Mouse (Mus musculus): ENCODE measurements at regions not wholly inside any gene's neighbourhood (a gene's known extent, or its start where the extent isn't known, plus 50 kb on each side); places are given as distances from the start of the nearest gene placed in this dataset.

DNA sequence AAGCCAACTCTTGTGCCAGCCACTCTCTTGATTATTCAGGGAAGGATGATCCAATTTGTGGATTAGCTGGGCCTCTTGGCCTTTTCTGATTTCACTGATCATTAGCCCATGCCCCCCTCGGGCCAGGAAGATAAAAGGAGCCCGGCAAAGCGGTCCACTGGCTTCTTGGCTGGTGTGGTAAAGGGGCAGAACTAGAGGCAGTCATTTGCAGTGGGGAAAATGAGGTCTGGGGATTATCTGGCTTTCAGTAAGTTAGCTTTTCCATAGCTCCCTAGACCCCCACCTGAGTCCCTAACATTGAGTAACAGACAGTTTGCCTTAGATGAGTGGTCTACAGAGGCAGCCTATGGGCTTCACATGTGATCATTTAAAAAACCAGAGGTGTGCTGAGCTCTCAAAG lies 163.7 kb downstream of the Insig2 start:
- WGBS = 13% methylated on average over 3 of the region's 3 CpGs
- 0 out of 2 replicates have a peak, but pooled peaks have one; percentile 23 for ATAC-seq (ENCODE audit: low FRiP score, low TSS enrichment)
- Histone ChIP-seq H3K4me3 (ENCODE audit: low read length) (no peak overlapping the region), H3K4me1 (ENCODE audit: insufficient read depth, low read length) (no peaks in the 10 kb centered on the region), H3K27ac (ENCODE audit: low read length) (no peak overlapping the region), H3K4me2 (replicated peaks; ENCODE audit: low read depth, low read length) (no peak overlapping the region), H3K9me3 (ENCODE audit: low read length) (no peaks in the 10 kb centered on the region), H3K36me3 (ENCODE audit: insufficient read depth, low read length) (no peaks in the 10 kb centered on the region), H3K27me3 (ENCODE audit: insufficient read depth, low read length) (no peaks in the 10 kb centered on the region), H3K9ac (replicated peaks; ENCODE audit: low read length) (no peak overlapping the region)

DNA sequence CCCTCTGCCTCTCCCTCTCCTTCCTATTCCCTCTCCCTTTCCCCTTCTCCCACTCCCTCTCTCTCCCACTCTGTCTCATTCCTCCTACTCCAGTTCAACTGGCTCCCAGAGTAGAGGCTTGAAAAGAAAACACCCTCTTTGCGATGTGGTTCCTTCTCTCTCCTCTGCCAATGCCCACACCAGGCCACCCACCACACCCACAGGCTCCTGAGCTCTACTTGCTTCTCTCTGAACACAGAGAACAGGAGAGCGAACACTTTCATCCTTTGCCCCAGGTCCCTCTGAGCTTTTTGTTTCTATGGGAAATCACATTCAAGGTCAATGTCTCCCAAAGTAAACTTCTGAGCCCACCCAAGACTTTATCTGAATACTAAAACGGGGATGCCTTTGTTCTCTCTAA lies 155.8 kb downstream of the Insig2 start:
- H3K9ac ChIP-seq (replicated peaks; ENCODE audit: low read length) = no peak overlapping the region
- peaks cover 52% of the 10 kb centered on the region for H3K27me3 ChIP-seq (ENCODE audit: insufficient read depth, low read length)
- ATAC-seq (ENCODE audit: low FRiP score, low TSS enrichment) = no peak
- 0 out of 2 replicates have a peak, but pooled peaks cover 3% of the 10 kb centered on the region for H3K9me3 ChIP-seq (ENCODE audit: low read length)
- no peaks in the 10 kb centered on the region for H3K36me3 ChIP-seq (ENCODE audit: insufficient read depth, low read length)
- no peak overlapping the region for H3K4me3 ChIP-seq (ENCODE audit: low read length)
- H3K4me2 ChIP-seq (replicated peaks; ENCODE audit: low read depth, low read length) = no peak overlapping the region
- WGBS = 11% methylated on average over 3 of the region's 3 CpGs
- H3K27ac ChIP-seq (ENCODE audit: low read length) = no peak overlapping the region
- H3K4me1 ChIP-seq (ENCODE audit: insufficient read depth, low read length) = no peaks in the 10 kb centered on the region

DNA sequence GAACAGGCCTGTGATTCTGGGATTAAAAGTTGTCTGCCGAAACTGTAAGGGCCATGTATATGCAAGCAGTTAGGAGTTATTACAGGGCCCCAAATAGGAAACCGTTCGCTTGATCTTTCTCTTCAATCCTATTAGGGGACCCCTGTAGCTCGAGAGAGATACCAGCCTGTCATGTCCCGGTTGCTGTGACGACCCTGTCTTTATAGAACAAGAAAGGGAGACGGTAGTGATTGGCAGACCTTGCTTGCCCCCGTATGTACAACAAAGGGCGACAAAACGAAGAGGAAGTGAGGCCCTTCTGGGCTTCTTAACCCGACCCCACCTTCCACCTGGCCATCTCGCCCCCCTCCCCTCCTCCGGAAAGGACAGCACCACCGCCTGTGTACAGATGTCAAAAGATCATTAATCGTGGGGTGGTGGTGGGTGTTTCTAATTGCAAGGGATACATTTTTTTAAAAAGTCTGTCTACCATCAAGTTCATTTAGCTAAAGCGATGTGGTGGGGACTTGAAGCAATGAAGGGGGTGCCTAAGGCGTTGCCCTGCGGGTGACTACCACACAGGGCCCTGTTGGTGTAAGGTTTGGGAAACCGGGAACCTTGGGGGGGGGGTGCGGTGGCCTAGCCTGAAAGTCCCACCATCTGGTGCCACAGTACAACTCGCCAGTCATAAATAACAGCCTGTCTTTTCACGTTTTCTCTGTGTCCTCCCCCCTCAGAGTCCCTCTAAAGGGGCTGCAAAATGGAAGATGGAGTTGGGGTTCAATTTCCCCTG lies 155.1 kb downstream of the Insig2 start:
- WGBS = 5% methylated on average over 22 of the region's 22 CpGs
- Histone ChIP-seq H3K27ac (ENCODE audit: low read length) (no peak overlapping the region), H3K4me3 (ENCODE audit: low read length) (no peak overlapping the region), H3K27me3 (ENCODE audit: insufficient read depth, low read length) (peaks cover 60% of the 10 kb centered on the region), H3K4me2 (replicated peaks; ENCODE audit: low read depth, low read length) (no peak overlapping the region), H3K36me3 (ENCODE audit: insufficient read depth, low read length) (no peaks in the 10 kb centered on the region), H3K4me1 (ENCODE audit: insufficient read depth, low read length) (no peaks in the 10 kb centered on the region), H3K9me3 (ENCODE audit: low read length) (0 out of 2 replicates have a peak, but pooled peaks cover 3% of the 10 kb centered on the region), H3K9ac (replicated peaks; ENCODE audit: low read length) (no peak overlapping the region)
- no peak for ATAC-seq (ENCODE audit: low FRiP score, low TSS enrichment)

DNA sequence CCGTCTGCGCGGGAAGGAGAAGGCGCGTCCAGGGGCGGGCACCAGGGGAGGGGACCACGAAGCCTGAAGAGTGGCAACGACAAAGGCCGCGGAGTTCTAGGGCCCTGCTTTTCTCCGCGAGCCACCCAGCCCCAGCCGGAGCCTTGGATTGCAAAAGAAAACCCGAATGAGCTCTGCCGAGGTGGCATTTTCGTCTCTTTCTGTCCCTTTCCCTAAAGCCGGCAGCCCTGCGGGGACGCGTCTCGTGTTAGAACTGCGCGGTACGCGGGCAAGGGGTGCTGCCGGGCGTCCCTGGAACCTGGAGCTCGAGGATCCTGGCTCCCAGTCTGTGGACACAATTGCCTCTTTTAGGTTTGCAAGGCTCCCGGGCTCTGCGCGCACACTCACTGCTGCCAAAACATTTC lies 154.5 kb downstream of the Insig2 start:
- Histone ChIP-seq H3K36me3 (ENCODE audit: insufficient read depth, low read length) (no peaks in the 10 kb centered on the region), H3K9me3 (ENCODE audit: low read length) (0 out of 2 replicates have a peak, but pooled peaks cover 3% of the 10 kb centered on the region), H3K27me3 (ENCODE audit: insufficient read depth, low read length) (peaks cover 63% of the 10 kb centered on the region), H3K27ac (ENCODE audit: low read length) (no peak overlapping the region), H3K4me3 (ENCODE audit: low read length) (peak overlapping the region; percentile 9; the same call in 1 of the 2 replicates), H3K4me2 (replicated peaks; ENCODE audit: low read depth, low read length) (peak overlapping the region; percentile 10; the same call in 1 of the 2 replicates), H3K9ac (replicated peaks; ENCODE audit: low read length) (no peak overlapping the region), H3K4me1 (ENCODE audit: insufficient read depth, low read length) (no peaks in the 10 kb centered on the region)
- ATAC-seq (ENCODE audit: low FRiP score, low TSS enrichment) = no peak
- WGBS = 2% methylated on average over 31 of the region's 31 CpGs

DNA sequence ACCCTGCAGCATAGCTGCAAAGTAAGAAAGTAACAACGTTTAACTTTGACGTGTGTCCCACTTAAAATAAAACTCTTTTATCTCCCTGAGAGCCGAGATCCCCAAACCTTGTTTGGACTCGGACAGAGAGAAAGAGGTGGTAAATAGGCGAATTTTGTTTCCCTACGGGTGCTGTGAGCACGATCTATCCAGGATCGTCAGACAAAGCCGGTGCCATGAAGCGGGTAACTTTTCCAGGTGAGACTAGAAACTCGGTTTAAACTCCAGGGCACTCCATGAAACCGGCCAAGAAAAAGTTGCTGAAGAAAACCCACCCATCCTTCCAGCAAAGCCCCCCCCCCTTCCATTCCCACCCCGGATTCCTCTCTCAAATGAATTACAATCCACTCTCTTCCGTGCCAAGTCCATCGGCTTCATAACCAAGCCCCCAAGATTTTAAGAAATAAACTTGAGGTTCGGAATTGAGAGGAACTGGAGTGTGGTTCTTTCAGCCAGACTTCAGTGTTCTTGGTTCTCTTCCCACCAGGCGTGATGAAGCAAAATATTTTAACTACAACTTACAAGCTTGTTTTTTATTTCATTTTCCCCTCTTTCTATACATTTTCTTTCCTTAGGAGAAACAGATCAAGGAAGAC lies 153.7 kb downstream of the Insig2 start:
- no peaks in the 10 kb centered on the region for H3K4me1 ChIP-seq (ENCODE audit: insufficient read depth, low read length)
- no peak overlapping the region for H3K27ac ChIP-seq (ENCODE audit: low read length)
- under 1% methylated on average over 17 of the region's 17 CpGs for WGBS
- ATAC-seq (ENCODE audit: low FRiP score, low TSS enrichment) = no peak
- H3K4me3 ChIP-seq (ENCODE audit: low read length) = no peak overlapping the region
- H3K9ac ChIP-seq (replicated peaks; ENCODE audit: low read length) = no peak overlapping the region
- H3K9me3 ChIP-seq (ENCODE audit: low read length) = 0 out of 2 replicates have a peak, but pooled peaks cover 3% of the 10 kb centered on the region
- no peak overlapping the region for H3K4me2 ChIP-seq (replicated peaks; ENCODE audit: low read depth, low read length)
- H3K27me3 ChIP-seq (ENCODE audit: insufficient read depth, low read length) = peaks cover 64% of the 10 kb centered on the region
- no peaks in the 10 kb centered on the region for H3K36me3 ChIP-seq (ENCODE audit: insufficient read depth, low read length)

DNA sequence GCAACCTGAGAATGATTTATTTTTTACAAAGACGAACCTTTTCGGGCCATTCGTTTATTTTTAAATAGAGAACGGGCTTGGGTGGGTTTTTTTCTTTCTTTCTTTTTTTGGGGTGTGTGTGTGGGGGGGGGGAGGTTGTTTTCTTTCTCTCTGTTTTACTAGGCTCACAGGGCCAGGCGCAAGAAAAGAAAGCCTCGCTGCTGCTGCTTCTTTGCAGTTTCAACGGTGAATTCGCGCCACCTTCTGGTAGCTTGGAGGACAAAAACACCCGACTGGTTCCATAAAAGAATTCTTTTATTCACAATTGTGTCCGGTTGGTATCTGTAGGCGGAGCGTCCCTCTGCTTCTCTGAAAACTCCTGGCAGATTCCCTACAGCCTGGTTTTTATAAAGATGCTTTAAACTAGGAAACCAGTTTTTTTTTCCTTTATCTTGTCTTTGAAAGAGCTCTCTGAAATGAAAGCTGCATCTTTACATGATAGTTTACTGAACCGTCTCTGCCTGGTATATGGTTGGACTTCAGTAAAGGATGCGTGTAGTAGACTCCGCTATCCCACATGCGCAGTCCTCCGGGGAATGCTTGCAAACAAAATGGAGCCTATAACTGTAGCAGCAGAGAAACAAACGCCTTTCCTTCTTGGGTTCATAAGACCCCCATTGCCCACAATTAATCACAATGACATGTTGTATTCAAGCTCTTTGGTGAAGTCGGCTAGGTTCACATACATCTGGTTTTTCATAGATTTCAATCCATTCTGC lies 151.9 kb downstream of the Insig2 start:
- H3K4me2 ChIP-seq (replicated peaks; ENCODE audit: low read depth, low read length) = 0 out of 2 replicates have a peak overlapping the region, but pooled peaks have one; percentile 5
- H3K9me3 ChIP-seq (ENCODE audit: low read length) = no peaks in the 10 kb centered on the region
- H3K9ac ChIP-seq (replicated peaks; ENCODE audit: low read length) = no peak overlapping the region
- H3K4me1 ChIP-seq (ENCODE audit: insufficient read depth, low read length) = no peaks in the 10 kb centered on the region
- 16% methylated on average over 20 of the region's 20 CpGs for whole genome bisulfite sequencing
- H3K27me3 ChIP-seq (ENCODE audit: insufficient read depth, low read length) = peaks cover 63% of the 10 kb centered on the region
- no peak; the same call in 1 of the 2 replicates for ATAC-seq (ENCODE audit: low FRiP score, low TSS enrichment)
- H3K27ac ChIP-seq (ENCODE audit: low read length) = no peak overlapping the region
- no peak overlapping the region for H3K4me3 ChIP-seq (ENCODE audit: low read length)
- H3K36me3 ChIP-seq (ENCODE audit: insufficient read depth, low read length) = no peaks in the 10 kb centered on the region

DNA sequence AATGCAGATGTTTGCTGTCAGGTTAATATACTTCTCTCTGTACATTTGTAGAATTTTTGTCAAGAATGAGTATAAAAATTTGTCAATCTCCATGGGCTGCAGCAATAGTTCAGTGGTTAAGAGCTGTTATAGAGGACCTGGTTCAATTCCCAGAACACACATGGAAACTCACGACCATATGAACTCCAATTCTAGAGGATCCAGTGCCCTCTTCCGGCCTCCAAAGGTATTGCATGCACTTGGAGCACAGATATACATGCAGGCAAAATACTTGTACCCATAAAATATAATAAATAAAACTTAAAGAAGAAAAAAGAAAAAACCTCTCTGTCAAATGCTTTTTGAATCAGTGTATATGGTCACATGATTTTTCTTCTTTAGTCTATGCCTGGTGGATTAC lies 143.5 kb downstream of the Insig2 start:
- H3K4me2 ChIP-seq (replicated peaks; ENCODE audit: low read depth, low read length) = no peak overlapping the region
- H3K27me3 ChIP-seq (ENCODE audit: insufficient read depth, low read length) = peaks cover 6% of the 10 kb centered on the region
- H3K4me1 ChIP-seq (ENCODE audit: insufficient read depth, low read length) = no peaks in the 10 kb centered on the region
- H3K9me3 ChIP-seq (ENCODE audit: low read length) = no peaks in the 10 kb centered on the region
- no peak for ATAC-seq (ENCODE audit: low FRiP score, low TSS enrichment)
- WGBS = 51% methylated on average over 2 of the region's 2 CpGs
- H3K9ac ChIP-seq (replicated peaks; ENCODE audit: low read length) = no peak overlapping the region
- no peak overlapping the region for H3K27ac ChIP-seq (ENCODE audit: low read length)
- no peak overlapping the region for H3K4me3 ChIP-seq (ENCODE audit: low read length)
- no peaks in the 10 kb centered on the region for H3K36me3 ChIP-seq (ENCODE audit: insufficient read depth, low read length)

DNA sequence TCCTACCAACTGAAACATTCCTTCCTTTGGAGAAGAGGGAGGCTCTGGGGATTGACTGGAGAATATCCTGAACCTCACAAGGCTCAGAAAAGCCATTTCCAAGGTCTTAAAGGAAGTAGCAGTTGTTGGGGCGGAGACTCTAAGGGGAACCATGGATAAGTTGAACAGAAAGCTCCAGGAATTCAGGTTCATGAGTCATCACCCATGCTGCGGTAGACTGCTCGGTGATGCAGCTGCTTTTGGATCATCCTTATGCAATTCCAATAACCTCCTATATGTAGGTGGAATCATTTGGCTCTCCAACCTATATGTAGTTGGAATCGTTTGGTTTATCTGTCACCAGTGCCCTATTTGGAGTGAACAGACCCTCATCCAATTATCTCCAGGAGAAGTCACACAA lies 137.6 kb downstream of the Insig2 start:
- 78% methylated on average over 4 of the region's 4 CpGs for WGBS

DNA sequence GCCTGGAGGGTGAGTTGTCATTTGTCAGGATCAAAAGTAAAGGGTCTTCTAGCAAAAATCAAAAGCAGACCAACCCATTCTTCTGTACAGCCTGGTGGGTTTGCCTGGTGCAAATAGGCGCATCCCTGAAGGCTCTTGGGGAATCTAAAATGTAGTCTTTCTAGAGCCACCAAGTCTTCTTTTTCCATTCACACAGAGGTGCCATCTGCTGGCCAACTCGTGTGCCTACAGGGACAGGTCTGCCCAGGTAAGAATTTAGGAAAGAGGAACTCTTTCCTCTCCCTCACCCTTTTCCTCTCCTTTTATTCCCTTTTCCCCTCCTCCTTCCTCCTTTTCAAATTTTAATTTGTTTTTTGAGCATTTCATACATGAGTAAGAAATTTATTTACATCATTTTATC lies 116.5 kb downstream of the Insig2 start:
- no peak for ATAC-seq (ENCODE audit: low FRiP score, low TSS enrichment)
- Histone ChIP-seq H3K4me3 (ENCODE audit: low read length) (no peak overlapping the region), H3K27me3 (ENCODE audit: insufficient read depth, low read length) (no peaks in the 10 kb centered on the region), H3K9ac (replicated peaks; ENCODE audit: low read length) (no peak overlapping the region), H3K9me3 (ENCODE audit: low read length) (no peaks in the 10 kb centered on the region), H3K36me3 (ENCODE audit: insufficient read depth, low read length) (no peaks in the 10 kb centered on the region), H3K27ac (ENCODE audit: low read length) (no peak overlapping the region), H3K4me2 (replicated peaks; ENCODE audit: low read depth, low read length) (no peak overlapping the region), H3K4me1 (ENCODE audit: insufficient read depth, low read length) (no peaks in the 10 kb centered on the region)
- 15% methylated on average over 2 of the region's 2 CpGs for WGBS

More for the DNA sequence above, 137.6 kb downstream of the Insig2 start:
- Histone ChIP-seq H3K4me2 (replicated peaks; ENCODE audit: low read depth, low read length) (no peak overlapping the region), H3K36me3 (ENCODE audit: insufficient read depth, low read length) (no peaks in the 10 kb centered on the region), H3K4me1 (ENCODE audit: insufficient read depth, low read length) (no peaks in the 10 kb centered on the region), H3K4me3 (ENCODE audit: low read length) (no peak overlapping the region), H3K27ac (ENCODE audit: low read length) (no peak overlapping the region), H3K9me3 (ENCODE audit: low read length) (no peaks in the 10 kb centered on the region), H3K27me3 (ENCODE audit: insufficient read depth, low read length) (no peaks in the 10 kb centered on the region), H3K9ac (replicated peaks; ENCODE audit: low read length) (no peak overlapping the region)
- ATAC-seq (ENCODE audit: low FRiP score, low TSS enrichment) = no peak
